Mouse (Mus musculus): ENCODE data around the gene Gm21783. TPM values are rescaled to one million over a fixed set of nuclear protein-coding genes. Genes with fewer than 3 reads are reported as not detected.
"Not testable (repeated sequence)": the region's sequence is repeated elsewhere in the genome, so short reads cannot be mapped to it uniquely, and the experiment has no call there.

The Gm21783 gene
- polyA plus RNA-seq (2012; rRNA removed): 0.48 and 0.53 TPM in 2 replicates

DNA sequence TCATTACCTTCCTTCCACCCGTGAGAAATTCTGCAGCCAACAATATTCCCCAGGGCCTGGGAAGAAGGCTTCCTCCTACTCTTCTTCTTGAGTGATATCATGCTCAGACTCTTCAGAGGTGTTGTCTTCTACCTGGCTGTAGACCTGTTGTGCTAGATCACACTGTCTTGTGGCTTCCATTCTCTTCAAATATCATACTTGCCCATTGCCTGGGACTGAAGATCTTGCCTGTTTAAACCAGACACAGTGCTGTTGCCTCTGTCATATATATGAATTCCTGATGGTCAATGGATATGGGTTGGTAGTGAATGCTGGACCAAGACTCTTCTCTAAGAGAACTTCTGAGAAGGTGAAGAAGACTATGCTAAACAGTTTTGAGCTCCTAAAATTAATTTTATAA, at the start of gene Gm21783:
TSS of gene Gm21783 (minus strand) at position 101 of the 400 bp plus-strand sequence.
- not testable (repeated sequence) for H3K4me1 ChIP-seq (ENCODE audit: control insufficient read depth, insufficient read depth, low read length); H3K27ac ChIP-seq (ENCODE audit: control insufficient read depth, insufficient read depth, low read depth, low read length); H3K36me3 ChIP-seq (ENCODE audit: control insufficient read depth, insufficient read depth, low read length); H3K4me3 ChIP-seq (ENCODE audit: control insufficient read depth, low read depth, low read length); H3K27me3 ChIP-seq (ENCODE audit: control insufficient read depth, insufficient read depth, low read length)
